In the genomic region with DNA sequence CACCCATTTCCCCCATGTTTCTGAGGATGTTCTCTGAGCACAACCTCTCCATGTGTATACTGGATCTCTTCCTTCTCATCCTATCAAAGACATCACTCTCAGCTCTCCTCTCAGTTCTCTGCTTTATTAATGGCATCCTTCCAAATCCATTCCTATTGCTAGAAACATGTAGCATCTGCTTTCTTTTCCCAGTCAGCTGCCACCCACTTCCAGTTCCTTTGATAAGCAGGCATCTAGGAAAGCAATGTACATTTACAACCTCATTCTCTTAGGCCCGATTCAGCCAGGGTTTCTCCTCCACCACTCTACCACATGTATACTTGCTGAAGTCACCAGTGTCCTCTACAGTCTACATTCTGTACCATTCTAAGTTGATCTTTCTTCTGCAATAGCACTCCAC, we compare ENCODE assay signal across 25 mouse cellular contexts. TPM values are rescaled to one million over a fixed set of nuclear protein-coding genes. Genes with fewer than 3 reads are reported as not detected.
A peak's percentile ranks its signal among the peaks of the same experiment; 100 is the strongest.
DNase-seq lines count a peak whose midpoint lies in the region; ATAC-seq and TF ChIP-seq lines count a peak whose summit lies in the region.
"Had no signal": no experiment of that assay in that cellular context is flagged by ENCODE, and none has a peak within 500 bp of the region (broad histone marks: within the 10 kb centered on the region; RNA-seq: fewer than 3 reads in every experiment).

No protein-coding gene starts in this region.

- ATAC-seq in forebrain, embryonic 14.5 days: 0 out of 2 replicates have a peak, but pooled peaks have one; percentile 26
- no peak for ATAC-seq in forebrain, embryonic 11.5 days (replicated peaks; ENCODE audit: low FRiP score)
- no peak for ATAC-seq in heart, embryonic 12.5 days (ENCODE audit: insufficient number of reproducible peaks, low FRiP score)
- no peak for ATAC-seq in lung, embryonic 14.5 days (ENCODE audit: insufficient read depth)
- ATAC-seq in megakaryocyte-erythroid progenitor cell, adult 5-6 weeks (replicated peaks; ENCODE audit: low FRiP score, low TSS enrichment, poor library complexity, severe bottlenecking): no peak
- ATAC-seq: liver, postnatal 0 days had no signal

- DNase-seq in forebrain, embryonic 14.5 days (ENCODE audit: low spot score): peak; percentile 46
- DNase-seq in forebrain, embryonic 11.5 days (ENCODE audit: low spot score): no peak
- no peak for DNase-seq in heart, adult 9 months (ENCODE audit: low spot score in 2 of 2)
- peak; percentile 88 for DNase-seq in lung, embryonic 14.5 days
- DNase-seq in lung, postnatal 25 days (ENCODE audit: low spot score): no peak
- peak; percentile 29 for DNase-seq in brain, embryonic 14.5 days (ENCODE audit: low read depth)
- DNase-seq: adrenal gland, postnatal 14 days; cerebellum, adult 2 months; cerebellum, postnatal 36 days; kidney, adult 8-10 months; kidney, postnatal 14 days; layer of hippocampus, adult 9-11 months; left cerebral cortex, postnatal 4 days; liver; liver, postnatal 0 days; retina, postnatal 1 day; thymus, adult 2 months had no signal

- no peaks in the 10 kb centered on the region for H3K4me1 ChIP-seq in forebrain, embryonic 14.5 days (ENCODE audit: control insufficient read depth, insufficient read depth, low read length)
- no peaks in the 10 kb centered on the region for H3K4me1 ChIP-seq in forebrain, embryonic 11.5 days (replicated peaks; ENCODE audit: control insufficient read depth, insufficient read depth, low read length)
- H3K4me1 ChIP-seq in heart, embryonic 12.5 days (replicated peaks): peaks cover 78% of the 10 kb centered on the region
- H3K4me1 ChIP-seq in lung, embryonic 14.5 days (ENCODE audit: insufficient read depth): peaks cover 19% of the 10 kb centered on the region
- H3K4me1 ChIP-seq: embryonic facial prominence, embryonic 15.5 days; midbrain, embryonic 10.5 days; stomach, embryonic 15.5 days had no signal

- H3K4me2 ChIP-seq in forebrain, embryonic 14.5 days (ENCODE audit: low read length): no peak overlapping the region
- no peak overlapping the region for H3K4me2 ChIP-seq in forebrain, embryonic 11.5 days (ENCODE audit: low read depth, low read length, severe bottlenecking)
- H3K4me2 ChIP-seq in heart, embryonic 12.5 days: no peak overlapping the region
- no peak overlapping the region for H3K4me2 ChIP-seq in lung, embryonic 14.5 days
- H3K4me2 ChIP-seq: embryonic facial prominence, embryonic 15.5 days; hindbrain, embryonic 14.5 days; stomach, embryonic 15.5 days had no signal

- no peak overlapping the region for H3K4me3 ChIP-seq in forebrain, embryonic 14.5 days (ENCODE audit: low read depth, low read length)
- no peak overlapping the region for H3K4me3 ChIP-seq in forebrain, embryonic 11.5 days (ENCODE audit: low read depth, low read length)
- no peak overlapping the region for H3K4me3 ChIP-seq in heart, embryonic 12.5 days
- no peak overlapping the region for H3K4me3 ChIP-seq in lung, embryonic 14.5 days (ENCODE audit: low read depth, low read length)
- H3K4me3 ChIP-seq: embryonic facial prominence, embryonic 15.5 days; left cerebral cortex, adult 2 months; midbrain, embryonic 10.5 days; stomach, embryonic 15.5 days had no signal

- TF ChIP-seq CTCF in lung, embryonic 14.5 days (IDR thresholded peaks at IDR 0.05; ENCODE audit: low read depth): no peak
- TF ChIP-seq CTCF in brain, embryonic 14.5 days (IDR thresholded peaks at IDR 0.05; ENCODE audit: borderline replicate concordance, extremely low read depth, insufficient read depth, insufficient read length): no peak

- no peaks in the 10 kb centered on the region for H3K36me3 ChIP-seq in forebrain, embryonic 14.5 days (ENCODE audit: control insufficient read depth, insufficient read depth, low read length)
- peaks cover 2% of the 10 kb centered on the region; the same call in 1 of the 2 replicates for H3K36me3 ChIP-seq in forebrain, embryonic 11.5 days (ENCODE audit: control insufficient read depth, insufficient read depth, low read length)
- H3K36me3 ChIP-seq in heart, embryonic 12.5 days: peaks cover 80% of the 10 kb centered on the region
- H3K36me3 ChIP-seq in lung, embryonic 14.5 days (ENCODE audit: insufficient read depth): peaks cover 61% of the 10 kb centered on the region
- H3K36me3 ChIP-seq: embryonic facial prominence, embryonic 15.5 days; G1E had no signal

- H3K9me3 ChIP-seq in forebrain, embryonic 14.5 days (replicated peaks; ENCODE audit: control insufficient read depth, low read length): no peaks in the 10 kb centered on the region
- H3K9me3 ChIP-seq in forebrain, embryonic 11.5 days (ENCODE audit: control insufficient read depth, low read length): no peaks in the 10 kb centered on the region
- H3K9me3 ChIP-seq in heart, embryonic 12.5 days (replicated peaks): no peaks in the 10 kb centered on the region
- no peaks in the 10 kb centered on the region for H3K9me3 ChIP-seq in lung, embryonic 14.5 days (ENCODE audit: low read depth, low read length)
- H3K9me3 ChIP-seq: embryonic facial prominence, embryonic 15.5 days; G1E; midbrain, embryonic 10.5 days; stomach, embryonic 15.5 days had no signal

- no peak overlapping the region for H3K9ac ChIP-seq in forebrain, embryonic 14.5 days (ENCODE audit: low read length)
- no peak overlapping the region for H3K9ac ChIP-seq in forebrain, embryonic 11.5 days (ENCODE audit: low read length)
- no peak overlapping the region for H3K9ac ChIP-seq in heart, embryonic 12.5 days
- no peak overlapping the region for H3K9ac ChIP-seq in lung, embryonic 14.5 days
- H3K9ac ChIP-seq: embryonic facial prominence, embryonic 15.5 days; hindbrain, embryonic 14.5 days; liver, postnatal 0 days; stomach, embryonic 15.5 days had no signal

- H3K27me3 ChIP-seq in forebrain, embryonic 14.5 days (replicated peaks; ENCODE audit: control insufficient read depth, insufficient read depth, low read length): no peaks in the 10 kb centered on the region
- no peaks in the 10 kb centered on the region for H3K27me3 ChIP-seq in forebrain, embryonic 11.5 days (ENCODE audit: control insufficient read depth, insufficient read depth, low read length)
- no peaks in the 10 kb centered on the region for H3K27me3 ChIP-seq in heart, embryonic 12.5 days (replicated peaks)
- no peaks in the 10 kb centered on the region for H3K27me3 ChIP-seq in lung, embryonic 14.5 days (ENCODE audit: insufficient read depth, low read length)
- H3K27me3 ChIP-seq: embryonic facial prominence, embryonic 15.5 days; stomach, embryonic 15.5 days had no signal

- 94% methylated on average over 1 of the region's 1 CpGs for WGBS in forebrain, embryonic 14.5 days
- 90% methylated on average over 1 of the region's 1 CpGs for WGBS in forebrain, embryonic 11.5 days
- WGBS in heart, embryonic 12.5 days: 22% methylated on average over 1 of the region's 1 CpGs
- 26% methylated on average over 1 of the region's 1 CpGs for WGBS in lung, embryonic 14.5 days

- no peak overlapping the region for H3K27ac ChIP-seq in forebrain, embryonic 14.5 days (ENCODE audit: low read depth, low read length)
- H3K27ac ChIP-seq in forebrain, embryonic 11.5 days (ENCODE audit: low read depth, low read length): no peak overlapping the region
- peak overlapping the region; percentile 75 for H3K27ac ChIP-seq in heart, embryonic 12.5 days (ENCODE audit: poor library complexity, severe bottlenecking)
- H3K27ac ChIP-seq in lung, embryonic 14.5 days (ENCODE audit: low read depth): peak overlapping the region; percentile 83
- H3K27ac ChIP-seq: embryonic facial prominence, embryonic 15.5 days; hindbrain, embryonic 14.5 days; left cerebral cortex, adult 2 months; midbrain, embryonic 10.5 days; stomach, embryonic 15.5 days had no signal

- no peak for TF ChIP-seq POLR2A in brain, embryonic 14.5 days (IDR thresholded peaks at IDR 0.05; ENCODE audit: borderline replicate concordance, extremely low read depth, insufficient read depth, insufficient read length, poor library complexity, severe bottlenecking)

RNA-seq across cellular contexts. Expression of a gene that starts 21.4 kb away (rescaled TPM):
- 33.2 and 35.3 TPM in 2 replicates for polyA plus RNA-seq in forebrain, embryonic 14.5 days (2014; fragmentation: Nextera tagmentation; extraction: Ambion mirVana)
- polyA plus RNA-seq in forebrain, embryonic 11.5 days (2014; fragmentation: Nextera tagmentation; extraction: Ambion mirVana): 36.2 and 37.6 TPM in 2 replicates
- 687 and 707 TPM in 2 replicates for polyA plus RNA-seq in heart, embryonic 12.5 days (2016; fragmentation: Nextera tagmentation; extraction: Ambion mirVana)
- 360 TPM in 2 replicates for polyA plus RNA-seq in lung, embryonic 14.5 days (2014; fragmentation: Nextera tagmentation; extraction: Ambion mirVana)
- 20.4 and 28.5 TPM in 2 replicates for polyA plus RNA-seq in brain, embryonic 14.5 days (2012; rRNA removed)
- total RNA-seq in megakaryocyte-erythroid progenitor cell, adult 5-6 weeks (2014; fragmentation: Nextera tagmentation): 45.3 and 59.7 TPM in 2 replicates
- total RNA-seq in megakaryocyte-erythroid progenitor cell, adult 5-6 weeks (2017): 19.5 and 26.3 TPM in 2 replicates
- total RNA-seq: G1E had no signal
- polyA plus RNA-seq: G1E had no signal

Comparison
In these comparisons a context has a peak if more than half of its experiments do, and no peak if none do; other contexts are left out.
1. DNase-seq: peak in forebrain, embryonic 14.5 days (single experiment), lung, embryonic 14.5 days (single experiment) and brain, embryonic 14.5 days (single experiment); none in forebrain, embryonic 11.5 days (single experiment), heart, adult 9 months (0 of 2) and lung, postnatal 25 days (single experiment).
2. H3K27ac ChIP-seq: peak in heart, embryonic 12.5 days (single experiment) and lung, embryonic 14.5 days (single experiment); none in forebrain, embryonic 14.5 days (single experiment) and forebrain, embryonic 11.5 days (single experiment).